Mouse (Mus musculus) intestine, embryonic 15.5 days (tissue): Measurements from ENCODE around the gene Aldh2. TPM values are rescaled to one million over a fixed set of nuclear protein-coding genes. Genes with fewer than 3 reads are reported as not detected.

Experiments used
- ATAC-seq: fragments of 200-750 bp; cut with Nextera tagmentation; 2 replicates; pipeline ENCODE4 v1.8.0; 2017; ENCODE audit warnings: moderate TSS enrichment, moderate library complexity
- H3K27ac ChIP-seq: fragments of 300-500 bp; sonication (generic); 2 replicates; pipeline ENCODE4 v1.5.1; 2015; ENCODE audit warnings: mild to moderate bottlenecking, inconsistent platforms
- H3K27me3 ChIP-seq: fragments of 300-500 bp; sonication (generic); replicated peaks from 2 replicates; pipeline ENCODE4 v1.6.1; 2015; ENCODE audit warnings: inconsistent platforms
- H3K36me3 ChIP-seq: fragments of 300-500 bp; sonication (generic); 2 replicates; pipeline ENCODE4 v1.6.1; 2015; ENCODE audit warnings: inconsistent platforms
- H3K4me1 ChIP-seq: fragments of 300-500 bp; sonication (generic); replicated peaks from 2 replicates; pipeline ENCODE4 v1.6.1; 2015; ENCODE audit warnings: inconsistent platforms
- H3K4me2 ChIP-seq: fragments of 300-500 bp; sonication (generic); replicated peaks from 2 replicates; pipeline ENCODE4 v1.6.1; 2015; ENCODE audit warnings: mild to moderate bottlenecking, inconsistent platforms
- H3K4me3 ChIP-seq: fragments of 300-500 bp; sonication (generic); replicated peaks from 2 replicates; pipeline ENCODE4 v1.5.1; 2015; ENCODE audit warnings: inconsistent platforms
- H3K9ac ChIP-seq: fragments of 300-500 bp; sonication (generic); 2 replicates; pipeline ENCODE4 v1.6.1; 2015; ENCODE audit warnings: inconsistent platforms
- H3K9me3 ChIP-seq: fragments of 300-500 bp; sonication (generic); 2 replicates; pipeline ENCODE4 v1.6.1; 2016; ENCODE audit warnings: inconsistent platforms
- WGBS: fragments of 180-500 bp; shearing (Covaris S2); methylation state at CpG from one replicate; pipeline ENCODE4 v1.1.7; 2015; 5-methylcytosine and 5-hydroxymethylcytosine counted together
- polyA plus RNA-seq: library from polyadenylated mRNA; unstranded; fragments of >200 nt; fragmentation: Nextera tagmentation; extraction: Ambion mirVana; gene quantifications from 2 replicates; pipeline ENCODE4 v1.2.1, GENCODE M21; 2015

The Aldh2 gene
- polyA plus RNA-seq, 1 experiment from 2014 or later = 189 TPM

DNA sequence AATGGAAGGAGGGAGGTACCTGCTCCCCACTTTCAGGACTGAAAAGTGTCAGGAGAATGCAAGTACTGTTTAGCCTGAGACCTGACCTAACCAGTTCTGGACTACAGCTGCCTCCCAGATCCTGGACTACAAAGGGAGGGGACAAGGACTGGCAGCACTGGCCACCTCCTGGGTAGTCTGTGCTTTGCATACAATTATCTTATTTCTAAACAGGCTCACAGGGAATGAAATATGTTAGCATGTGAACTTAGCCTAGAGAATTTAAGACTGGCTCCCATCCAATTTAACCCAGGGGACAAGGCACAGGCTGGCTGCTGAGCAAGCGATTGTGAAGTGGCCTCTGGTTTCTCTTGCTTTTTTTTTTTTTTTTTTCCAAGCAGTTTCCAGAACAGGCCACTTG lies 22.8 kb downstream of the Aldh2 start:
- Histone ChIP-seq H3K4me2 (no peak overlapping the region), H3K9me3 (no peaks in the 10 kb centered on the region), H3K9ac (no peak overlapping the region), H3K27me3 (no peaks in the 10 kb centered on the region), H3K4me3 (no peak overlapping the region), H3K36me3 (peaks cover 14% of the 10 kb centered on the region; the same call in 1 of the 2 replicates), H3K27ac (no peak overlapping the region), H3K4me1 (peaks cover 2% of the 10 kb centered on the region; the same call in 1 of the 2 replicates)
- no peak for ATAC-seq
- 64% methylated on average over 1 of the region's 1 CpGs for WGBS

DNA sequence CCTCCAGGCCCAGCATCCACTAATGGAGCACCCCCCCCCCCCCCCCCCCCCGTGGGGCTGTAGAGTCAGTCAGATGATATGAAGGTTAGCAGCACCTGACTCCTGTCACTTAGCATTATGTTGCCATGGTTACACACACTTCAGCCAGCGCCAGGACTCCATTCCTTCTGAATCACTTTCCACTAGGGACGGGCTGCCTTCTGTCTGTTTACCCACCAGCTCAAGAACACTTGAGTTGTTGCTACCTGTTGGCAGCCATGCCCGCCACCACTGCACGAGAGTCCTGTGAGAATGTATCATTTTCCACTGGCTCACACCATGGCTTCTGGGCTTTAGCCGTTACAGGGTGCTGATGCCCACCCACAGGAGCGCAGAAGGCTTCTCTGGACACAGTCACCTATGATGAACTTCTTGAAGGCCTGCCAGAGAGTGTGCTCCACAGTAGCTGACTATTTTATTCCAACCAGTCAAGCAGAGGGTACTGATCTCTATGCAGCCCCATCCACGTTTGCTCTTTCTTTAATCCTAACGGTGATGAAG lies 23.7 kb downstream of the Aldh2 start:
- Histone ChIP-seq H3K9me3 (no peaks in the 10 kb centered on the region), H3K4me2 (no peak overlapping the region), H3K27ac (no peak overlapping the region), H3K9ac (no peak overlapping the region), H3K4me1 (peaks cover 2% of the 10 kb centered on the region; the same call in 1 of the 2 replicates), H3K27me3 (no peaks in the 10 kb centered on the region), H3K4me3 (no peak overlapping the region), H3K36me3 (peaks cover 13% of the 10 kb centered on the region; the same call in 1 of the 2 replicates)
- WGBS = 72% methylated on average over 9 of the region's 9 CpGs
- ATAC-seq = no peak

DNA sequence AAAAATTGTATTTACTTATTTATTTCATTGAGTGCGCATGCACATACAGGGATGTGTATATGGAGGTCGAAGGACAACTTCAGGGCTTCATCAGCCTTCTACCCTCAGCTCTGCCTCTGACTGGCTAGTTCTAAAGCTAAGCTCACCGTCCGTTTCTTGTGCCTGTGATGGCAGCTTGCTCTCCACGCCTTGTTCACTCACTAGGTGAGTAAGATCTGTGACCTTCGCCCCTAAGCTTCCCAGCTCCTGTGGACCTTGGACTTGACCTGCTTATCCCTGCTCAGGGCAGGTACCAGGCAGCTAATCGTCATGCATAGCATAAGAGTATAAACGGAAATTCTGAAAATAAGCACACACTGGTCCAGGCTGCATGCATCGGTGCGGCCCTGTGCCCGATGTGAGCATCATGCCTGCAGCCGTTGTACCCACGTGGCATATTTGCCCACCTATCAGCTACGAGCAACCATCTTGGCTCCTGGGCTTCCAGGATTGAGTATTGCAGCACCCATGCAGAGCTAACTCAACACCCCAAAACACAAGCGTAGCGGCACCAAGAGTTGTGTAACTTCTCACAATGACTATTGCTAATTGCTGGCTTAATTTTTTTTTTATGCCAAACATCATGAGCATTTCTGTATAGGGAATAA lies 27.5 kb downstream of the Aldh2 start:
- H3K4me1 ChIP-seq = peaks cover 5% of the 10 kb centered on the region
- H3K4me3 ChIP-seq = no peak overlapping the region
- 0 out of 2 replicates have a peak overlapping the region, but pooled peaks have one; percentile 32 for H3K27ac ChIP-seq
- H3K9me3 ChIP-seq = no peaks in the 10 kb centered on the region
- WGBS = 77% methylated on average over 16 of the region's 16 CpGs
- H3K9ac ChIP-seq = 0 out of 2 replicates have a peak overlapping the region, but pooled peaks have one; percentile 17
- no peaks in the 10 kb centered on the region for H3K27me3 ChIP-seq
- H3K36me3 ChIP-seq = 0 out of 2 replicates have a peak, but pooled peaks cover 5% of the 10 kb centered on the region
- H3K4me2 ChIP-seq = no peak overlapping the region; the same call in 1 of the 2 replicates
- peak; percentile 89 for ATAC-seq

DNA sequence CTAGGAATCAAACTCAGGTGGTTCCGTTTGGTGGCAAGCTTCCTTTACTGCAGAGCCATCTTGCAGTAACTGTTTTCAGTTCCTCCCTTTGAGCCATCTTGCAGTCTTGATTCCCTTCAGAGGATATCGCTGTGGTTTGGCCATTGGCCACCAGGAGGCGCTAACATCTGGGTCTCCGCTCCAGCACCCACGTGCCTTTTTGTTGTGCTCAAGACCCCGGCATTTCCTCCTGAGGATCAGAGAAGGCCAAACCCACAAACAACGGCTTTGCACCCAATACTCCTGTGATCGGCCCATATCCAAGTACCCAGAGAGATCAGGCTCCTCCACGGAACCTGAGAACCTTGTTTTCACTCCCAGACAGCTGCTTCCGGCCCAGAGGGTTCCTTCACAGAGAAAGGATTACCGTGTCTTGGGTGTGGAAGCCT lies 29.1 kb downstream of the Aldh2 start:
- Histone ChIP-seq H3K4me1 (peaks cover 5% of the 10 kb centered on the region), H3K36me3 (no peaks in the 10 kb centered on the region), H3K9me3 (no peaks in the 10 kb centered on the region), H3K27ac (no peak overlapping the region), H3K4me2 (peak overlapping the region; percentile 43), H3K4me3 (no peak overlapping the region), H3K27me3 (no peaks in the 10 kb centered on the region), H3K9ac (no peak overlapping the region)
- WGBS = 12% methylated on average over 11 of the region's 11 CpGs
- ATAC-seq = peak; percentile 22; the same call in 1 of the 2 replicates

DNA sequence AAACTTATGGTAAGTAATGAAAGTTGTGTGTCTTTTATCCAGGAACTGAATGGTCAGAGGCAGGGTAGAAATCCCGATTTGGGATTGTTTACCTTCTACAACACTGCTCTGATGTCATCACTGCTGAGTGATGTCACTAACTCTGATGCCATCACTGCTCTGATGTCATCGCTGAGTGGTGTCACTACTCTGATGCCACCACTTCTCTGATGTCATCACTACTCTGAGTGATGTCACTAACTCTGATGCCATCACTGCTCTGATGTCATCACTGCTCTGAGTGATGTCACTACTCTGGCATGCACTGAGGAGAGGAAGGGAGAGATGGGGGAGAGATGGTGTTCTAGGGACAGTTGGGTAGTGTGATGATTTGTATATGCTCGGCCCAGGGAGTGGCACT lies 31.2 kb downstream of the Aldh2 start:
- peaks cover 5% of the 10 kb centered on the region for H3K4me1 ChIP-seq
- no peak overlapping the region for H3K4me3 ChIP-seq
- no peak overlapping the region for H3K27ac ChIP-seq
- H3K27me3 ChIP-seq = no peaks in the 10 kb centered on the region
- H3K4me2 ChIP-seq = no peak overlapping the region
- H3K9me3 ChIP-seq = no peaks in the 10 kb centered on the region
- H3K9ac ChIP-seq = no peak overlapping the region
- H3K36me3 ChIP-seq = no peaks in the 10 kb centered on the region
- WGBS = 77% methylated on average over 3 of the region's 3 CpGs
- ATAC-seq = no peak

DNA sequence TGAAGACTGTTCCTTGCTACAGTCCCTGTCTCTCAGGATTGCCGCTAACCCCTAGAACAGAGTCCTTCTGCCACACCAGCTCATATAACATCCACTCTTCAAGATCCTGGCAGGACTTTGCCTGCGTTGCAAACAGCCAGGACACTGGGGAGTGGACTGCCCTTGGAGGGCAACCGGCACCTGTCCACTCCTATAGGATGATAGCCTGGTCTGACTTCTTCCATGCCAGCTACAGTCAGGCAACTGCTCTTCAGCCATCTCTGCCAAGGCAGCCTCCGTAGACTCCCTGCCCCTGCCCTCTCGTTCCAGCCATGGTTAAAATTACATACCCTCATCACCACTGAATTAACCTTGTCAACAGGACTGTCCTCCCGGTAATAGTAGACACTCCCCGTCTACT lies 44.4 kb downstream of the Aldh2 start:
- H3K4me1 ChIP-seq = peaks cover 10% of the 10 kb centered on the region
- H3K4me3 ChIP-seq = no peak overlapping the region
- no peak for ATAC-seq
- H3K27ac ChIP-seq = no peak overlapping the region
- 87% methylated on average over 7 of the region's 7 CpGs for WGBS
- no peaks in the 10 kb centered on the region for H3K27me3 ChIP-seq
- no peak overlapping the region for H3K4me2 ChIP-seq
- no peak overlapping the region for H3K9ac ChIP-seq
- no peaks in the 10 kb centered on the region for H3K9me3 ChIP-seq
- no peaks in the 10 kb centered on the region for H3K36me3 ChIP-seq

DNA sequence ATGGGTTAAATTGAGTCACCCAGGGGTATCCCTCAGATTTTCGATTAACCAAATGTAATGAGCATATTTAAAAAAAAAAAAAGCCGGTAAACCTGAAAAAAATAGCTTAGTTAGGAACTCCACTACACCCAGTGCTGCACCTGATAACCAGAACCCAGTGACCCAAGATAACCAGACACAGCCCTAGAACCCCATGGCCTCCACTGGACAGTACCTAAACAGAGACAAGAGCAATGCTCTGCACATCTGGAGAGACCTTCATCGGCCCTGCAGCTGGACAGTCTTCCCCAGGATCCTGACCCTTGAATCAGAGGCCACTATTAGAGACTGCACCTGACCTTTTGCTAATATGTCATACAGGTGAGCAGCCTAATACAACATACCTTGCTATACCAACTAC lies 46.5 kb downstream of the Aldh2 start:
- 88% methylated on average over 3 of the region's 3 CpGs for WGBS
- no peaks in the 10 kb centered on the region for H3K9me3 ChIP-seq

DNA sequence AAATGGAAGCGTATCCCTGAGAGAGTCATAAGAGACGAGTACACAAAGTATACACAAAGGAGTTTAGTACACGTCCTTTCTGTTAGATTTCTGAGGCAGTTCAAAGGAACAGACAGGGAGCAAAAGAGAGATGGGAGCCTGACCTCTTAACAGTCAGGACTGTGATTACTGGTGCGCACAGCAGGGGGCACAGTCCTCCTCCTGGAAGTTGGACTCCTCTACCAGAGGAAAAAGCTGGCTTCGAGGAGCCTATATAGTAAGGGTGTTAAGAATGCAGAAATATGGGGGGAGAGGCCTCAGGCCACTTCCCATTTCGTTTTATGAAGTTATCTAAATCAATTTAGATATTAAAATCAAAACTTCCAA lies 47.1 kb downstream of the Aldh2 start:
- H3K36me3 ChIP-seq = no peaks in the 10 kb centered on the region
- H3K9me3 ChIP-seq = no peaks in the 10 kb centered on the region
- no peaks in the 10 kb centered on the region for H3K27me3 ChIP-seq
- 24% methylated on average over 6 of the region's 6 CpGs for WGBS
- peaks cover 14% of the 10 kb centered on the region for H3K4me1 ChIP-seq
- ATAC-seq = peak; percentile 53
- peak overlapping the region; percentile 100 for H3K4me3 ChIP-seq
- H3K27ac ChIP-seq = peak overlapping the region; percentile 94
- peak overlapping the region; percentile 97 for H3K9ac ChIP-seq
- peak overlapping the region; percentile 64 for H3K4me2 ChIP-seq

More for the DNA sequence above, 46.5 kb downstream of the Aldh2 start:
- H3K27me3 ChIP-seq = no peaks in the 10 kb centered on the region
- no peak overlapping the region for H3K4me2 ChIP-seq
- ATAC-seq = no peak
- H3K36me3 ChIP-seq = no peaks in the 10 kb centered on the region
- no peak overlapping the region for H3K9ac ChIP-seq
- no peak overlapping the region for H3K27ac ChIP-seq
- H3K4me3 ChIP-seq = no peak overlapping the region
- H3K4me1 ChIP-seq = peaks cover 14% of the 10 kb centered on the region

DNA sequence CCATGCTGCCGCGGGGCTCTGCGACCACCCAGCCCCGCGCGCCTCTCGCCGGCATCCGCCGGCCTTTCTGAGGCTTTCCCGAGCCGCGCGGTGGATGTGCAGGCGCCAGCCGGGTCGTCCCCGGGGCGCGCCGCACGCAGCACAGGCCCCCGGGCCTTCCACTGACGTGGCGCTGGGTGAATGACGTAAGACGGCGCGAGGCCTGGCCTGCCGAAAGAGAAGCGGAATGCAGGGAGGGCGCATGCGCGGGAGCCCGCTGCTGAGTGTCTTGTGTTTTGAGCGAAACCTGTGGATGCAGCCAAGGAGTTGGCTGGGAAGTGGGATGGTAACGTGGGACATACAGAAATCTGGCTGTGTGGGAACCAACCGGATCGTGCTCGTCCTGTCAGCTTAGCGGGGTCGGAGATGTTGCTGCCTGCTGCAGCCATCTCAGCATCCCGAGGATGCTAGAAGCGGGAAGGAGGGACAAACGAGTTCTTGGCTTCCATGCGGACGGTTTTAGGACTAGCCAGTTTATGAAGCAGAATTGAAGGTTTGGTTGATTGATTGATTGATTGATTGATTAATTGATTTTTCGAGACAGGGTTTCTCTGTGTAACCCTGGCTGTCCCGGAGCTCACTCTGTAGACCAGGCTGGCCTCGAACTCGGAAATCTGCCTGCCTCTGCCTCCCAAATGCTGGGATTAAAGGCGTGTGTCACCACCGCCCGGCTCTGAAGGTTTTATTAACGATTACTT lies 47.7 kb downstream of the Aldh2 start, which contains the start of gene Mapkapk5:
Mapkapk5 (minus strand) TSS at position 113 of the 737 bp plus-strand sequence.
- Histone ChIP-seq H3K9me3 (no peaks in the 10 kb centered on the region), H3K4me2 (peak within 1 kb of the TSS; percentile 82), H3K36me3 (no peaks in the 10 kb centered on the region), H3K27ac (peak within 1 kb of the TSS; percentile 94), H3K9ac (peak within 1 kb of the TSS; percentile 97), H3K4me3 (peak within 1 kb of the TSS; percentile 100), H3K27me3 (no peaks in the 10 kb centered on the region), H3K4me1 (peaks cover 14% of the 10 kb centered on the region)
- 1% methylated on average over 55 of the region's 55 CpGs for WGBS
- ATAC-seq = peak; percentile 94

DNA sequence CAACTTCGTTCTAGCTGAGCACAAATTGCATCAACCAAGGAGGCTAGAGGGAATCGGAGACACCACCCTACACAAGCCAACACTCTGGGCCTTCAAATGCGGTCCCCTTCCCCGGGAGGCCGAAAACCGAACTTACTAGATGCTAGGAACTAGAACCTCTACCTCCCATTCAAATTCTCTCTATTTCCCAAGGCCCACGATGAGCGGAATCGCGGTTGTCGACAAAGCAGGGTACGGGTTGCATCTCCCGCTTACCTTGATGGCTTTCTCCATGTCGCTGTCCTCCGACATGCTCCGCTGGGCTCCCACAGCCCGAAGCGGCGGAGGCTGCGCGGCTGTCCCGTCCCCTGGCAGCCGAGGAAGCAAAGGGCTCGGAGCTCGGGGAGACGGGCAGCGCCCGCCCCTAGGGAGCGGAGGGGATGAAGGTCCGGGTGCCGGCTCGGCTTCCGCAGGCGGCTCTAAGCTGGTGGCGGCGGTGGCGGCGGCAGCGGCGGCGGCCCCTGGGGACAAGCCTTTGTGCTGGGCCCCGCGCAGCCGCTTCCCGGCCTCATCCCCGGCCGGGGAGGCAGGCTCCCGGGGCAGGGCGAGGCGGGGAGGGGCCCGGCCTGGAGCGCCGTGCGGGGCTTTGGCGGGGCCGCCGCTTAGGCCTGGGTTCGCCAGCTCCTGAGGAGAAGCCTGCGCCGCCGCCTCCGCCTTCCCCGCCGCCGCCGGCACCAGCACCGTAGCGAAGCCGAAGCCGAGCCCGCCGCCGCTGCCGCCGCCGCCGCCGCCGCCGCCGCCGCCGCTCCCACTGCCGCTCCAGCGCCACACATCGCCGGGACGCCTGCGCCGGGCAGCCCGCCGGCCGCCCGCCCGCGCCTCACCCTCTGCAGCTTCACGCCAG lies 48.5 kb downstream of the Aldh2 start, which contains the start of the genes Adam1a and Gm42878:
Adam1a (minus strand) TSS at position 573 of the 883 bp plus-strand sequence.
Gm42878 (minus strand) TSS at position 573 of the 883 bp plus-strand sequence.
- Histone ChIP-seq H3K9ac (peak within 1 kb of the TSS; percentile 97), H3K36me3 (no peaks in the 10 kb centered on the region), H3K4me3 (peak within 1 kb of the TSS; percentile 100), H3K4me2 (peak within 1 kb of the TSS; percentile 82), H3K9me3 (no peaks in the 10 kb centered on the region), H3K27me3 (no peaks in the 10 kb centered on the region), H3K27ac (peak within 1 kb of the TSS; percentile 94), H3K4me1 (peaks cover 14% of the 10 kb centered on the region)
- peak; percentile 78 for ATAC-seq
- 1% methylated on average over 57 of the region's 97 CpGs for WGBS

DNA sequence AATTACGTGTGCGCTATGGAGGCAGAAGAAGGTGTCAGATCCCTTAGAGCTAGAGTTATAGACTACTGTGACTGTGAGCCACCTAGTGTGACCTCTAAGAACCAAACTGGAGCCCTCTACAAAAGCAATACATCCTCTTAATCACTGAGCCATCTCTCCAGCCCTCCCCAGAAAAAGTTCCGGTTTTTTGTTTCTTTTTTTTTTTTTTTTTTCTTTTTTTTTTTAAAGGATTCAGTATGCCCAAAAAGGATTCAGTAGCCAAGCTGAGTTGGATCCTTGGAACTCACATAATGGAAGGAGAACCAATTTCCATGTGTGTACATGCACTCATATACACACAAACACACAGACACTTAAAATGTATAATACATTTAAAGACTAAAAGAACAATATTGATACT lies 50.3 kb downstream of the Aldh2 start:
- H3K4me2 ChIP-seq = no peak overlapping the region
- H3K4me3 ChIP-seq = no peak overlapping the region
- peaks cover 14% of the 10 kb centered on the region for H3K4me1 ChIP-seq
- H3K36me3 ChIP-seq = no peaks in the 10 kb centered on the region
- WGBS = 78% methylated on average over 3 of the region's 3 CpGs
- H3K9me3 ChIP-seq = no peaks in the 10 kb centered on the region
- no peaks in the 10 kb centered on the region for H3K27me3 ChIP-seq
- H3K27ac ChIP-seq = no peak overlapping the region
- ATAC-seq = no peak
- no peak overlapping the region for H3K9ac ChIP-seq
